Mouse (Mus musculus): ENCODE measurements around the gene Faim. TPM values are rescaled to one million over a fixed set of nuclear protein-coding genes. Genes with fewer than 3 reads are reported as not detected.

The Faim gene
- total and polyA plus RNA-seq, 3 experiments = 35.7 to 83.5 (median 52.4) TPM

DNA sequence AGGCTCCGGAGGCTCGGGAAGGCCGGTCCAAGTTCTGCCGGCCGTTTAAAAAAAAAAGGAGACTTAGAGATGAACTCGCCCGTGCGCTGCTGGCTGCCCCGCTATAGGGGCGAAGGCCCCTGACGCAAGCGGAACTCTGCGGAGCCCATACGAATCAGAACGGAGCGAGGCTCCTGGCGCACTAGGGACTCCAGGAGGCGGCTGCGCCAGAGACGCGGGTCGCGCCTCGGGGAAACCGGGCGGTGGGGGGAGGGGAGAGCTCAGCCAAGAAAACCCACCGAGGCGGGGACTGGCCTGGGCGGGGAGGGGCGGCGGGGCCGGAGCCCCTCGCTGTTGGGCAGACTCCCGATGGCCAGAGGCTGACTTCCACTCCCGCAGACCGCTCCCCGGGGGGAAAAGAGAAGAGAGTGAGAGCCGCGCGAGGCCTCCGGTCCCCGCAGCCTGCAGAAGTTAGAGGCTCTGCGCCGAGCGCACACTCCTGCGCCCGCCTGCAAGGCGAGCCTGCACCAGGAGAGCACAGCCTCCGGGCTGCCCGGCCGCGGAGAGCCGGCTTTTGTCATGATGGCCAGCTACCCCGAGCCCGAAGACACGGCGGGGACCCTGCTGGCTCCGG, 31.0 kb upstream of the Faim start, which contains the start of gene Foxl2:
Foxl2 (plus strand) TSS at position 186 of the 613 bp plus-strand sequence.
- Histone ChIP-seq H3K27me3 (replicated peaks) (no peaks in the 10 kb centered on the region), H3K4me2 (ENCODE audit: insufficient read depth, low read depth, poor library complexity, severe bottlenecking) (no peak within 1 kb of the TSS)
- dilution Hi-C loops (cut with MboI; ENCODE audit: extremely low pct_ligation_motif_present, extremely low pct_unique_long_range_greater_than_20kb, low sequenced_read_pairs) = no loop called here

DNA sequence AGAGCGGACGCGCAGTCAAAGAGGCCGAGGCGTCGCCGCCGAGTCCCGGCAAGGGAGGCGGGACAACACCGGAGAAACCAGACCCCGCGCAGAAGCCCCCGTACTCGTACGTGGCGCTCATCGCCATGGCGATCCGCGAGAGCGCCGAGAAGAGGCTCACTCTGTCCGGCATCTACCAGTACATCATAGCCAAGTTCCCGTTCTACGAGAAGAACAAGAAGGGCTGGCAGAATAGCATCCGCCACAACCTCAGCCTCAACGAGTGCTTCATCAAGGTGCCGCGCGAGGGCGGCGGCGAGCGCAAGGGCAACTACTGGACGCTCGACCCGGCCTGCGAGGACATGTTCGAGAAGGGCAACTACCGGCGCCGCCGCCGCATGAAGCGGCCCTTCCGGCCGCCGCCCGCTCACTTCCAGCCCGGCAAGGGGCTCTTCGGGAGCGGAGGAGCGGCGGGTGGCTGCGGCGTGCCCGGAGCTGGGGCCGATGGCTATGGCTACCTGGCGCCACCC, 30.4 kb upstream of the Faim start:
- no peak for DNase-seq (ENCODE audit: extremely low read depth)
- Histone ChIP-seq H3K9ac (ENCODE audit: insufficient read depth, low read depth) (no peak overlapping the region), H3K9me3 (replicated peaks; ENCODE audit: low read length) (peaks cover 26% of the 10 kb centered on the region), H3K27ac (ENCODE audit: insufficient read depth, low read depth) (no peak overlapping the region), H3K36me3 (replicated peaks in 1 of 2; ENCODE audit: control insufficient read depth in 1 of 2, insufficient read depth in 1 of 2, low read length in 1 of 2) (no peaks in the 10 kb centered on the region), H3K79me2 (replicated peaks; ENCODE audit: control insufficient read depth, extremely low read depth, insufficient read depth, poor library complexity, severe bottlenecking) (no peaks in the 10 kb centered on the region), H3K4me1 (ENCODE audit: control insufficient read depth in 1 of 2, insufficient read depth in 2 of 2) (no peaks in the 10 kb centered on the region), H3K27me3 (replicated peaks) (no peaks in the 10 kb centered on the region), H3K4me3 (replicated peaks in 1 of 3; ENCODE audit: low read depth in 2 of 3, low read length in 2 of 3, poor library complexity in 1 of 3) (no peak overlapping the region), H3K4me2 (ENCODE audit: insufficient read depth, low read depth, poor library complexity, severe bottlenecking) (no peak overlapping the region)
- dilution Hi-C loops (cut with MboI; ENCODE audit: extremely low pct_ligation_motif_present, extremely low pct_unique_long_range_greater_than_20kb, low sequenced_read_pairs) = no loop called here
- TF ChIP-seq RAD21 (IDR thresholded peaks at IDR 0.05; ENCODE audit: low read depth, low read length) (no peak), CHD2 (IDR thresholded peaks at IDR 0.05; ENCODE audit: low read length) (no peak), MYC (IDR thresholded peaks at IDR 0.05; ENCODE audit: low read depth, low read length) (no peak), CHD1 (IDR thresholded peaks at IDR 0.05; ENCODE audit: low read depth, low read length) (no peak), TBP (conservative IDR thresholded peaks at IDR 0.05; ENCODE audit: low read depth, low read length) (no peak), USF2 (conservative IDR thresholded peaks at IDR 0.05; ENCODE audit: low read depth, low read length) (no peak), SIN3A (IDR thresholded peaks at IDR 0.05; ENCODE audit: low read length) (no peak), IRF4 (IDR thresholded peaks at IDR 0.05; ENCODE audit: low read depth, low read length) (no peak), USF1 (IDR thresholded peaks at IDR 0.05; ENCODE audit: low read depth, low read length) (no peak), POLR2A (IDR thresholded peaks at IDR 0.05; ENCODE audit: low read depth, low read length) (no peak), KAT2A (IDR thresholded peaks at IDR 0.05; ENCODE audit: insufficient replicate concordance, low read length) (no peak), MAX (IDR thresholded peaks at IDR 0.05; ENCODE audit: low read length) (no peak), JUN (IDR thresholded peaks at IDR 0.05; ENCODE audit: insufficient read depth, low read depth, low read length) (no peak), MAZ (IDR thresholded peaks at IDR 0.05; ENCODE audit: low read depth, low read length) (no peak), NELFE (IDR thresholded peaks at IDR 0.05; ENCODE audit: low read depth, low read length) (no peak), ETS1 (conservative IDR thresholded peaks at IDR 0.05; ENCODE audit: low read depth, low read length) (no peak), MAFK (IDR thresholded peaks at IDR 0.05; ENCODE audit: insufficient replicate concordance, low read length) (no peak)
- in situ Hi-C loops (cut with MboI; ENCODE audit: low pct_ligation_motif_present, low pct_unique_long_range_greater_than_20kb, low sequenced_read_pairs) = loop anchor here (25.0 kb wide), 1 partner anchor 318 kb away; no protein-coding TSS in a partner anchor

More for the DNA sequence above, 31.0 kb upstream of the Faim start, which contains the start of gene Foxl2:
- DNase-seq (ENCODE audit: extremely low read depth) = no peak
- Histone ChIP-seq H3K79me2 (replicated peaks; ENCODE audit: control insufficient read depth, extremely low read depth, insufficient read depth, poor library complexity, severe bottlenecking) (no peaks in the 10 kb centered on the region), H3K9me3 (replicated peaks; ENCODE audit: low read length) (peaks cover 26% of the 10 kb centered on the region), H3K9ac (ENCODE audit: insufficient read depth, low read depth) (no peak within 1 kb of the TSS), H3K36me3 (replicated peaks in 1 of 2; ENCODE audit: control insufficient read depth in 1 of 2, insufficient read depth in 1 of 2, low read length in 1 of 2) (no peaks in the 10 kb centered on the region), H3K4me1 (ENCODE audit: control insufficient read depth in 1 of 2, insufficient read depth in 2 of 2) (no peaks in the 10 kb centered on the region), H3K27ac (ENCODE audit: insufficient read depth, low read depth) (no peak within 1 kb of the TSS), H3K4me3 (replicated peaks in 1 of 3; ENCODE audit: low read depth in 2 of 3, low read length in 2 of 3, poor library complexity in 1 of 3) (no peak within 1 kb of the TSS)
- TF ChIP-seq ETS1 (conservative IDR thresholded peaks at IDR 0.05; ENCODE audit: low read depth, low read length) (no peak), MEF2A (IDR thresholded peaks at IDR 0.05; ENCODE audit: borderline replicate concordance, low read depth, low read length) (no peak), TCF12 (IDR thresholded peaks at IDR 0.05; ENCODE audit: low read depth, low read length) (no peak), GABPA (IDR thresholded peaks at IDR 0.05; ENCODE audit: insufficient replicate concordance, low read depth, low read length) (no peak), MYC (IDR thresholded peaks at IDR 0.05; ENCODE audit: low read depth, low read length) (no peak), JUN (IDR thresholded peaks at IDR 0.05; ENCODE audit: insufficient read depth, low read depth, low read length) (no peak), MAFK (IDR thresholded peaks at IDR 0.05; ENCODE audit: insufficient replicate concordance, low read length) (no peak), HCFC1 (IDR thresholded peaks at IDR 0.05; ENCODE audit: low read depth, low read length) (no peak), PAX5 (IDR thresholded peaks at IDR 0.05; ENCODE audit: low read length) (no peak), EP300 (IDR thresholded peaks at IDR 0.05; ENCODE audit: low read length) (no peak), ZC3H11A (IDR thresholded peaks at IDR 0.05; ENCODE audit: low read depth, low read length) (no peak), NELFE (IDR thresholded peaks at IDR 0.05; ENCODE audit: low read depth, low read length) (no peak), MAZ (IDR thresholded peaks at IDR 0.05; ENCODE audit: low read depth, low read length) (no peak), ZKSCAN1 (IDR thresholded peaks at IDR 0.05; ENCODE audit: borderline replicate concordance, low read depth, low read length) (no peak), RCOR1 (conservative IDR thresholded peaks at IDR 0.05; ENCODE audit: low read depth, low read length) (no peak), ZNF384 (IDR thresholded peaks at IDR 0.05; ENCODE audit: low read depth, low read length) (no peak), UBTF (IDR thresholded peaks at IDR 0.05; ENCODE audit: low read depth, low read length) (no peak)
- in situ Hi-C loops (cut with MboI; ENCODE audit: low pct_ligation_motif_present, low pct_unique_long_range_greater_than_20kb, low sequenced_read_pairs) = loop anchor here (25.0 kb wide), 1 partner anchor 318 kb away; no protein-coding TSS in a partner anchor
